Mouse (Mus musculus) small intestine, adult 2 months (tissue): ENCODE measurements around the gene Taf4.

Experiments used
- CTCF ChIP-seq: fragments of 200-500 bp; IDR thresholded peaks from 2 replicates; pipeline ENCODE4 v1.5.1; 2012; ENCODE audit warnings: low read depth, mild to moderate bottlenecking, control low read depth, inconsistent platforms, low read length, moderate library complexity, mixed read lengths; ENCODE audit not compliant: insufficient replicate concordance, insufficient read length; ENCODE audit errors: extremely low read depth
- POLR2A ChIP-seq: fragments of 200-500 bp; IDR thresholded peaks from 2 replicates; pipeline ENCODE4 v1.6.1; 2012; ENCODE audit warnings: low read depth, mild to moderate bottlenecking, control low read depth, inconsistent platforms, low read length, moderate library complexity

GRCm38 (mm10) chr2:180010686-180011085 is 34.2 kb upstream of the Taf4 start:
- TF ChIP-seq POLR2A (no peak), CTCF (no peak)
